Mouse (Mus musculus): ENCODE measurements at regions not wholly inside any gene's neighbourhood (a gene's known extent, or its start where the extent isn't known, plus 50 kb on each side); places are given as distances from the start of the nearest gene placed in this dataset.
"Not testable (repeated sequence)": the region's sequence is repeated elsewhere in the genome, so short reads cannot be mapped to it uniquely, and the experiment has no call there.

DNA sequence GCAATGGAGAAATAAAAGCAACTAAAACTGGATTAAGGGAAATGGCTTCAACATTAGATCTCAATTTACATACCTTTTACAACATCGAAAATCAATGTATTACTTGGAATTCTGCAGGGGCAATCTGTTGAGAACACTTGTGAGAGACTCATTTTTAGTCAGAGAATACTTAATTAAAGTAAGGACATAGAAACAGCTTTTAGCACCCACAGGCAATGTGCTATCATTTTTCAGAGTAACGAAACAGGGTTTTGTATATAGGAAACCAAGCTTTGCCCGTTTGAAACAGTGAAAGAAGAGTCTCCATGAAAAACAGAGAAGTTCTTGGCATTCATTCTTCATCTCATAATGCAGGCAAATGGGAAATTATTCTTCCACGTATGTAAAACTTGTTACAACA lies 196.4 kb downstream of the Tdrd3 start:
- Histone ChIP-seq H3K27me3 (ENCODE audit: poor library complexity, severe bottlenecking) (no peaks in the 10 kb centered on the region), H3K36me3 (replicated peaks) (no peaks in the 10 kb centered on the region), H3K9me3 (no peaks in the 10 kb centered on the region), H3K27ac (no peak overlapping the region), H3K4me3 (no peak overlapping the region), H3K4me1 (no peaks in the 10 kb centered on the region)
- no peak for DNase-seq (ENCODE audit: extremely low spot score, low spot score)
- WGBS, result 89% methylated on average over 4 of the region's 4 CpGs

GRCm38 (mm10) chr14:87619368-87620035 lies 203.1 kb downstream of the Tdrd3 start:
- WGBS, result 66% methylated on average over 5 of the region's 5 CpGs
- H3K27ac ChIP-seq, result no peak overlapping the region
- no peaks in the 10 kb centered on the region for H3K9me3 ChIP-seq
- H3K27me3 ChIP-seq (ENCODE audit: poor library complexity, severe bottlenecking), result no peaks in the 10 kb centered on the region
- DNase-seq (ENCODE audit: extremely low spot score, low spot score), result no peak
- H3K4me1 ChIP-seq, result peaks cover 8% of the 10 kb centered on the region; the same call in 1 of the 2 replicates
- H3K4me3 ChIP-seq, result no peak overlapping the region
- no peaks in the 10 kb centered on the region for H3K36me3 ChIP-seq (replicated peaks)

DNA sequence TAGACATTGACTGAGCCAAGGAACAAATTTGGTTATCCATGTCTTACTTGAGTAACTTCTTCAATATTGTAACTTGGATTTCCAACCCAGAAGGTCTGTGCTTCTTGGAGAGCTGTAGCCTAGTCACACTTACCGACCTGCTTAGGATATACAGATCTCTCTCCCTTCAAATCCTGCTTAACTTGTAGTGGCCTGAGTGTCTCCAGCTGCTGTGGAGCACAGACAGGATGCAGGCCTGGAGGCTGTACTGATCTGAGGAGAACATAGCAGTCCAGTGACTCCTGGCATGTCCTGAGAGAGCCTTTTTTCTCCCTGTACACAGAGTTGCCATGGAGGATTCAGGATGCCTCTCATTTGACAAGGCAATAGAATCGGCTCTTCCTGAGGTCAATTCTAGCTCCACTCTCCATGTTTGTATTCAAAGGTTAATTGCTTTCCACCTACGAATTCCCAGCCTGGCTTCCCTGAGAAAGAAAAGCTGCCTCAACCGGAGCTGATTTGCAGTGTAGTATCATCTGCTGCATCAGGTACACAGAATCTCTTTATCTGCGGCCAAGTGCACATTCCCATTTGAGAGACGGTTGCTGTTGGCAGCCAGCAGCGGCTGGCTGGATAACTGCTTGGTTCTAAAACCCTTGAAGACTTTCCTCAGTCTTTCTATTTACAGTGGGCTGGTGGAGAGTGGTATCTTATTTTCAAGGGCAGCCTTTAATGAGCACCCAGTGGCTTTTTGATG lies 214.8 kb downstream of the Tdrd3 start:
- 85% methylated on average over 7 of the region's 7 CpGs for WGBS
- Histone ChIP-seq H3K36me3 (replicated peaks) (no peaks in the 10 kb centered on the region), H3K4me1 (peaks cover 6% of the 10 kb centered on the region; the same call in 1 of the 2 replicates), H3K4me3 (no peak overlapping the region), H3K27ac (no peak overlapping the region), H3K27me3 (ENCODE audit: poor library complexity, severe bottlenecking) (no peaks in the 10 kb centered on the region), H3K9me3 (no peaks in the 10 kb centered on the region)
- DNase-seq (ENCODE audit: extremely low spot score, low spot score), result no peak

- no peak overlapping the region for H3K27ac ChIP-seq
- H3K36me3 ChIP-seq (replicated peaks), result no peaks in the 10 kb centered on the region
- H3K9me3 ChIP-seq, result no peaks in the 10 kb centered on the region
- no peak for DNase-seq (ENCODE audit: extremely low spot score, low spot score)
- peaks cover 6% of the 10 kb centered on the region; the same call in 1 of the 2 replicates for H3K4me1 ChIP-seq
- no peak overlapping the region for H3K4me3 ChIP-seq
- no peaks in the 10 kb centered on the region for H3K27me3 ChIP-seq (ENCODE audit: poor library complexity, severe bottlenecking)
- WGBS, result 46% methylated on average over 3 of the region's 3 CpGs
Measured at GRCm38 (mm10) chr14:87634596-87634995, 218.2 kb downstream of the Tdrd3 start.

DNA sequence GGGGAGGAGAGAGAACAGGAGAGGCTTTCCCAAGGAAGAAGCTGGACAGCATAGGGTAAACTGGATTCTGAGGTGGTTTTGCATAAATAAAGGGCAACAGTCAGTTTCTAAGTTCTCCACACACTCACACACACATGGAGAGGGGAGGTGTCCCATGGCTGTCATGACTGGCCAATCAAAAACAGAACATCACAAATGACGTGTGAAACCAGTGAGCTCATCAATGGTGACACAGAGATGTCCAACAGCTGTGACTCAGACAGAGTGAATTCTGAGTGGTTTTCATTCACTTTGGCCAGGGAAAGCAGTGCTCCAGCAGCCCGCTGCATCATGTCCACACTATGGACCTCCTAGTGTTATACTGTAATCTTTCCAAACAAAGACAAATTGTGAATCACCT lies 220.7 kb downstream of the Tdrd3 start:
- Histone ChIP-seq H3K27me3 (ENCODE audit: poor library complexity, severe bottlenecking) (no peaks in the 10 kb centered on the region), H3K36me3 (replicated peaks) (no peaks in the 10 kb centered on the region), H3K4me1 (peaks cover 6% of the 10 kb centered on the region; the same call in 1 of the 2 replicates), H3K27ac (no peak overlapping the region), H3K4me3 (no peak overlapping the region), H3K9me3 (no peaks in the 10 kb centered on the region)
- DNase-seq (ENCODE audit: extremely low spot score, low spot score), result no peak
- WGBS, result 89% methylated on average over 2 of the region's 2 CpGs

DNA sequence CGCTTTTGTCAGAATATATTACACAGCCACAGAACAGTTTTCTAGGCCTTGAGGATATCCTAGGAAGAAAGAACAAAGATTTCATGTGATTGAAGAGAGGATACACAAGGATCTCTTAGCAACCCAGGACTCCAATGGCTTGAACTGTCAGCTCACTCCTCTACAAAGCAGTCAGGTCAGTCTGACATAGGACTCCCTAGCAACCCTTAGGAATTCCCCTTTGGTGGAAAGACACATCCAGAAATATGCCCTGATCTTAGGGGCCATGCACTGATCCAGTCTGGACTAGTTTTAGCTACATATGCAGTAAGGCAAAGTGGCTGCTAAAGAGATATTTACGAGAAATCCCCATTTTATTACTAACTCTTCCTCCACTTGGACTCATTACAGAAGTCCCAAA lies 251.5 kb downstream of the Tdrd3 start:
- 89% methylated on average over 2 of the region's 2 CpGs for WGBS
- Histone ChIP-seq H3K4me3 (no peak overlapping the region), H3K27ac (no peak overlapping the region), H3K36me3 (replicated peaks) (no peaks in the 10 kb centered on the region), H3K9me3 (no peaks in the 10 kb centered on the region), H3K27me3 (ENCODE audit: poor library complexity, severe bottlenecking) (no peaks in the 10 kb centered on the region), H3K4me1 (no peaks in the 10 kb centered on the region)
- no peak for DNase-seq (ENCODE audit: extremely low spot score, low spot score)

- 92% methylated on average over 2 of the region's 2 CpGs for WGBS
- Histone ChIP-seq H3K27me3 (ENCODE audit: poor library complexity, severe bottlenecking) (no peaks in the 10 kb centered on the region), H3K9me3 (no peaks in the 10 kb centered on the region), H3K27ac (no peak overlapping the region), H3K36me3 (replicated peaks) (no peaks in the 10 kb centered on the region), H3K4me1 (no peaks in the 10 kb centered on the region), H3K4me3 (no peak overlapping the region)
- DNase-seq (ENCODE audit: extremely low spot score, low spot score), result no peak
Measured at GRCm38 (mm10) chr14:87669496-87669895, 253.1 kb downstream of the Tdrd3 start.

DNA sequence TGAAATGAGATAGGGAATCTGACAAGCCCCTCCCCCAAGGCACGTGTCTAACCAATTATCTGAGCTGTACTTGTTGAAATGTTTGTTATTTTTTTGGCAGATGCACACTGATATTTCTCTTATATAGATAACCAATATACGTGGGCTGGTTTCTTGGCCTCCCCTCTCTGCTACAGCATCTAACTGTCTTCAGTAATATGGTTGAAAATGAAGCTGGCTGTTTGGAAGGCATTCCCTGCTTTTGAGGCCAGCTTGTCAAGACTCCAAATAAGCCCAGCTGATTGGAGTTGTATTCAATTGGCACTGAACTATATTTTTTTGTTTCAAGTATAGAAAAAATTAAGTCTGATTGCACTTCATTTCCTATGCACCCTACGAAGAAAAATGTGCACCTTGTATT lies 264.3 kb downstream of the Tdrd3 start:
- H3K27me3 ChIP-seq (ENCODE audit: poor library complexity, severe bottlenecking), result no peaks in the 10 kb centered on the region
- 87% methylated on average over 3 of the region's 3 CpGs for WGBS
- no peaks in the 10 kb centered on the region for H3K9me3 ChIP-seq
- H3K36me3 ChIP-seq (replicated peaks), result no peaks in the 10 kb centered on the region
- no peaks in the 10 kb centered on the region for H3K4me1 ChIP-seq
- H3K27ac ChIP-seq, result no peak overlapping the region
- H3K4me3 ChIP-seq, result no peak overlapping the region
- no peak for DNase-seq (ENCODE audit: extremely low spot score, low spot score)

GRCm38 (mm10) chr14:87683091-87683806 lies 266.8 kb downstream of the Tdrd3 start:
- H3K4me1 ChIP-seq; H3K4me3 ChIP-seq; H3K36me3 ChIP-seq (replicated peaks); H3K27me3 ChIP-seq (ENCODE audit: poor library complexity, severe bottlenecking); H3K9me3 ChIP-seq; DNase-seq (ENCODE audit: extremely low spot score, low spot score); H3K27ac ChIP-seq: not testable (repeated sequence)
- WGBS, result 91% methylated on average over 4 of the region's 4 CpGs

- H3K36me3 ChIP-seq (replicated peaks), result no peaks in the 10 kb centered on the region
Measured at GRCm38 (mm10) chr14:87689866-87690265, 273.4 kb downstream of the Tdrd3 start.

DNA sequence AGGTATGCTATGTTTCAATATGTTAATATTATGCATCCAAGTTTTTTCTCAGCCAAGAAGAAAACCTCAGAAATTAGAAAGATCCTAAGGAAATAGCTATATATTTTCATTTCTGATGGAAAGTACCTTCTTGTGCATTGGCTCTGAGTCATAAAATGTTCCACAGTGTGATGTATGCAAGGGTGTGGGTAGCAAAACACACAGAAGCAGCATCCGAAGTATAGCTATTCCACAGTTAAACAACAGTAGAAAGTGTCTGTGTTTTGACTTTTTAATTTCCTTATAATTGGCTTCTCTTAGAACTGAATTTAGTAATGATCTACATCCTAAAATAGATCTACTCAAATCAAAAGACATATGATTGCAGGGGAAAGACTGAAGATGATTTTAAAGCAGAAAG lies 320.0 kb downstream of the Tdrd3 start:
- H3K9me3 ChIP-seq, result no peaks in the 10 kb centered on the region
- H3K27me3 ChIP-seq (ENCODE audit: poor library complexity, severe bottlenecking), result no peaks in the 10 kb centered on the region
- H3K36me3 ChIP-seq (replicated peaks), result no peaks in the 10 kb centered on the region
- no peak overlapping the region for H3K4me3 ChIP-seq
- H3K27ac ChIP-seq, result no peak overlapping the region
- no peak for DNase-seq (ENCODE audit: extremely low spot score, low spot score)
- WGBS, result 85% methylated on average over 1 of the region's 1 CpGs
- H3K4me1 ChIP-seq, result no peaks in the 10 kb centered on the region

More at GRCm38 (mm10) chr14:87689866-87690265, 273.4 kb downstream of the Tdrd3 start:
- Histone ChIP-seq H3K9me3 (no peaks in the 10 kb centered on the region), H3K27ac (no peak overlapping the region), H3K27me3 (ENCODE audit: poor library complexity, severe bottlenecking) (no peaks in the 10 kb centered on the region), H3K4me1 (no peaks in the 10 kb centered on the region), H3K4me3 (no peak overlapping the region)
- 91% methylated on average over 3 of the region's 3 CpGs for WGBS
- DNase-seq (ENCODE audit: extremely low spot score, low spot score), result no peak

- no peaks in the 10 kb centered on the region for H3K9me3 ChIP-seq
- H3K27me3 ChIP-seq (ENCODE audit: poor library complexity, severe bottlenecking), result no peaks in the 10 kb centered on the region
- no peak overlapping the region for H3K4me3 ChIP-seq
- H3K27ac ChIP-seq, result no peak overlapping the region
- no peak for DNase-seq (ENCODE audit: extremely low spot score, low spot score)
- 59% methylated on average over 8 of the region's 8 CpGs for WGBS
- no peaks in the 10 kb centered on the region for H3K36me3 ChIP-seq (replicated peaks)
- peaks cover 14% of the 10 kb centered on the region for H3K4me1 ChIP-seq
Measured at GRCm38 (mm10) chr14:87745524-87745923, 329.1 kb downstream of the Tdrd3 start.

- Histone ChIP-seq H3K36me3 (replicated peaks) (no peaks in the 10 kb centered on the region), H3K27me3 (ENCODE audit: poor library complexity, severe bottlenecking) (no peaks in the 10 kb centered on the region), H3K4me3 (no peak overlapping the region), H3K4me1 (peaks cover 14% of the 10 kb centered on the region), H3K27ac (no peak overlapping the region), H3K9me3 (no peaks in the 10 kb centered on the region)
- WGBS, result 83% methylated on average over 5 of the region's 5 CpGs
- DNase-seq (ENCODE audit: extremely low spot score, low spot score), result no peak
Measured at GRCm38 (mm10) chr14:87746011-87746410, 329.6 kb downstream of the Tdrd3 start.

Data from forebrain, embryonic 10.5 days (tissue).